Mouse (Mus musculus) hindbrain, embryonic 16.5 days (tissue): Measurements from ENCODE around the gene Etnk1. TPM values are rescaled to one million over a fixed set of nuclear protein-coding genes. Genes with fewer than 3 reads are reported as not detected.

Experiments used
- ATAC-seq: fragments of 200-750 bp; cut with Nextera tagmentation; 2 replicates; pipeline ENCODE4 v1.8.0; 2017; ENCODE audit warnings: moderate TSS enrichment, moderate library complexity
- H3K27ac ChIP-seq: fragments of 300-500 bp; sonication (generic); 2 replicates; pipeline ENCODE4 v1.5.1; 2014; ENCODE audit warnings: low read depth, mild to moderate bottlenecking, control low read depth, low read length, moderate library complexity
- H3K27me3 ChIP-seq: fragments of 300-500 bp; sonication (generic); replicated peaks from 2 replicates; pipeline ENCODE4 v1.6.1; 2014; ENCODE audit warnings: low read length; ENCODE audit not compliant: control insufficient read depth, insufficient read depth
- H3K36me3 ChIP-seq: fragments of 300-500 bp; sonication (generic); 2 replicates; pipeline ENCODE4 v1.6.1; 2014; ENCODE audit warnings: mild to moderate bottlenecking, low read length, moderate library complexity, mixed read lengths; ENCODE audit not compliant: control insufficient read depth, insufficient read depth
- H3K4me1 ChIP-seq: fragments of 300-500 bp; sonication (generic); 2 replicates; pipeline ENCODE4 v1.6.1; 2014; ENCODE audit warnings: low read depth, low read length; ENCODE audit not compliant: control insufficient read depth, insufficient read depth
- H3K4me2 ChIP-seq: fragments of 300-500 bp; sonication (generic); 2 replicates; pipeline ENCODE4 v1.6.1; 2014; ENCODE audit warnings: mild to moderate bottlenecking, low read length, control low read depth, moderate library complexity
- H3K4me3 ChIP-seq: fragments of 300-500 bp; sonication (generic); 2 replicates; pipeline ENCODE4 v1.5.1; 2014; ENCODE audit warnings: mild to moderate bottlenecking, low read length, control low read depth, moderate library complexity
- H3K9ac ChIP-seq: fragments of 300-500 bp; sonication (generic); 2 replicates; pipeline ENCODE4 v1.6.1; 2014; ENCODE audit warnings: low read depth, mild to moderate bottlenecking, control low read depth, low read length, moderate library complexity
- H3K9me3 ChIP-seq: fragments of 300-500 bp; sonication (generic); 2 replicates; pipeline ENCODE4 v1.6.1; 2014; ENCODE audit warnings: mild to moderate bottlenecking, low read length, moderate library complexity; ENCODE audit not compliant: control insufficient read depth
- WGBS: fragments of 180-500 bp; shearing (Covaris S2); extraction: QIAGEN DNeasy Blood & Tissue Kit; methylation state at CpG from one replicate; pipeline ENCODE4 v1.1.7; 2014; 5-methylcytosine and 5-hydroxymethylcytosine counted together
- polyA plus RNA-seq: library from polyadenylated mRNA; unstranded; fragments of >200 nt; fragmentation: Nextera tagmentation; extraction: Ambion mirVana; gene quantifications from 2 replicates; pipeline ENCODE4 v1.2.1, GENCODE M21; 2015

Etnk1 gene
- polyA plus RNA-seq, 1 experiment from 2014 or later: 40.5 TPM

DNA sequence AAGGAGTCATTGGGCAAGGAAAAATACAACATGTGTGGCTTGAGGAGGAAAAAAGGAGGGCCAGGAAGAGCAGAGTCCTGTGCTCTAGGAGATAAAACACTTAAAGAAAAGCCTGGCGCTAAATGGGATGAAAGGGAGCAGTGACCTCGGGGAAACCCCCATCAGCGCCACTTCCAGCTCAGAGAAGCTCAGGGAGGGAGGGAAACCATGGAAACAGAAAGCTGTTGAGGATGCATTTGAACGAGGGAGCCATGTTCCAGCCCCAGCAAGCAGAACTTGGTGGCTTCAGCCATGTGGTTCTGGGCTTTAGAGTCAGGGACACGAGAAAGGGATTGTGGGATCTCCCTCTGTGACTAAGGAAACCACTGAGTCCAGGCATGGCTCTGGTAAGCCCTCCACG lies 45.7 kb downstream of the Etnk1 start:
- Histone ChIP-seq H3K4me1 (no peaks in the 10 kb centered on the region), H3K36me3 (no peaks in the 10 kb centered on the region), H3K4me3 (no peak overlapping the region), H3K9ac (no peak overlapping the region), H3K27ac (no peak overlapping the region), H3K9me3 (peaks cover 3% of the 10 kb centered on the region; the same call in 1 of the 2 replicates), H3K27me3 (no peaks in the 10 kb centered on the region), H3K4me2 (no peak overlapping the region)
- 73% methylated on average over 6 of the region's 6 CpGs for WGBS
- no peak for ATAC-seq

DNA sequence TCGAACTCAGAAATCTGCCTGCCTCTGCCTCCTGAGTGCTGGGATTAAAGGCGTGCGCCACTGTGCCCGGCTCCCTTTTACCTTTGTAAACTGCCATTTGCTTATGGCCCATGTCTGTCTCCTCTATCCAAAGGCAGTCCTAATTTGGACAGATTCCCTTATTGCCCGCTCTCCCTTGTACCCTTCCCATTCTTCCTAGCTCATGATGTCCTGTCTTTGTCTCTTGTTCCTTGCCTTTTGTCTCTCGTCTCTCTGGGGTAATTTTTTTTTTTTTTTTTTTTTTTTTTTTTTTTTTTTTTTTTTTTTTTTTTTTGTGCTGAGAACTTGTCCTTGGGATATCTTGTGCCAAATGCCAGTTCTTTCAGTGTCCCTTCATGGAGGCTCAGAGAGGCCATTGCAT lies 46.4 kb downstream of the Etnk1 start:
- WGBS: 95% methylated on average over 6 of the region's 6 CpGs
- peaks cover 3% of the 10 kb centered on the region; the same call in 1 of the 2 replicates for H3K9me3 ChIP-seq

DNA sequence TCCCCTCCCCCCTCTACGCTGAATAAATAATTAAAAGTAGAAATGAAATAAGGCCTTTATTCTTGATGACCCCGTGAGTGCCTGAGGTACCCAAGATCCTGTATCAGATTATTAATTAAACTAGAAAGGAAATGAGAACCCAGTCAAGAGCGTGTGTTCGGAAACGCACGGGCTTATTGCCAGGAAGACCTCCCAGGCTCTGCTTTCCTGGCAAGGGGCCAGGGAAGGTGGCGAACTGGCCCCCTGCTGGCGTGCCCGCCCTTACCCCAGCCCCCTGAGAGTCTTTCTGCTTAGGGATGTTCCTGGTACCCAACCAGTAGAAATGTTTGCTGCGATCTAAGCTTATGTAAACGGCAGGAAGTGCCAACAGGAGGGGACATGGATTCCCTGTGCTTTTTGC lies 49.2 kb downstream of the Etnk1 start:
- Histone ChIP-seq H3K4me1 (no peaks in the 10 kb centered on the region), H3K4me2 (no peak overlapping the region), H3K4me3 (no peak overlapping the region), H3K27ac (no peak overlapping the region), H3K9me3 (peaks cover 3% of the 10 kb centered on the region; the same call in 1 of the 2 replicates), H3K36me3 (no peaks in the 10 kb centered on the region), H3K27me3 (no peaks in the 10 kb centered on the region), H3K9ac (no peak overlapping the region)
- 51% methylated on average over 11 of the region's 11 CpGs for WGBS
- ATAC-seq: no peak

More for the DNA sequence above, 46.4 kb downstream of the Etnk1 start:
- Histone ChIP-seq H3K36me3 (no peaks in the 10 kb centered on the region), H3K9ac (no peak overlapping the region), H3K27me3 (no peaks in the 10 kb centered on the region), H3K4me2 (no peak overlapping the region), H3K27ac (no peak overlapping the region), H3K4me3 (no peak overlapping the region), H3K4me1 (no peaks in the 10 kb centered on the region)
- no peak for ATAC-seq

DNA sequence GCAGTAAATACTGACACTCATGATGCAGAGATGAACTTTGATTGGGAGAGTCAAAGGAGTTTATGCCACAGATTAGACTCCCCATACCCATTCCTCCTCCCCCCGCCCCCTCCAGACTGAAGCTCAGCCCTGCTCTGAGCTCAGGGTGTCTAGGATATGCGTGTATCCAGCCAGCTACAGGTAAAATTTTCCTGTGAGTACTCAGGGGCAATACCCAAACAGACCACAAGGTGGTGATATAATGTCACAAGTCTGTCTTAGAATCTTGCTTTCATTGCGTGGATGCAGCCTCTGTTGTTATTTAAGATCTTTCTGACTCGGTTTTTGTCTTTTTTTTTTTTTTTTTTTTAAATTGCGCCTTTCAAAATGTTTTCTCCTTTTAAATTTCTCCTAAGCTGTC lies 52.3 kb downstream of the Etnk1 start:
- Histone ChIP-seq H3K4me2 (no peak overlapping the region), H3K4me1 (no peaks in the 10 kb centered on the region), H3K27me3 (no peaks in the 10 kb centered on the region), H3K27ac (no peak overlapping the region), H3K36me3 (no peaks in the 10 kb centered on the region), H3K4me3 (no peak overlapping the region), H3K9me3 (peaks cover 3% of the 10 kb centered on the region; the same call in 1 of the 2 replicates), H3K9ac (no peak overlapping the region)
- ATAC-seq: peak; percentile 65; the same call in 1 of the 2 replicates
- 4% methylated on average over 5 of the region's 5 CpGs for WGBS

DNA sequence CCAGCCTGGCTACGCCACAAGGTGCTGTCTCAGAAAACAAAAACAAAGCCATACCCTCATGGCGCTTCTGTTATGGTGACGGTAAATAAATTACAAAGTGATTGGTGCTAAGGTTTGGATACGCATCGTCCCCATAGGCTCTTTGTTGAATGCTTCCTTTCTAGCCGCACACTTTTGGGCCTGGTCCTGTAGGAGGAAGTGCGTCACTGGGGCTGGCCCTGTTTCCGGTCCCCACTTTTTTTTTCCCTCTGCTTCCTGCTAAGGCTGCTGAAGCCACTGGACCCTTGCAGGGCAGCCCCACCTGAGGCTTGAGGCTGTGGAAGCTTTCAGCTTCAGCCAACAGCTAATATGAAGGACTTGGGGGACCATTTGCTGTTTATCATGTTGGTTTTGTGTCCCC lies 54.2 kb downstream of the Etnk1 start:
- H3K4me1 ChIP-seq: no peaks in the 10 kb centered on the region
- no peak overlapping the region for H3K9ac ChIP-seq
- no peaks in the 10 kb centered on the region for H3K27me3 ChIP-seq
- no peak for ATAC-seq
- WGBS: 91% methylated on average over 8 of the region's 8 CpGs
- no peak overlapping the region for H3K4me2 ChIP-seq
- no peak overlapping the region for H3K4me3 ChIP-seq
- no peak overlapping the region for H3K27ac ChIP-seq
- no peaks in the 10 kb centered on the region for H3K36me3 ChIP-seq
- no peaks in the 10 kb centered on the region for H3K9me3 ChIP-seq

DNA sequence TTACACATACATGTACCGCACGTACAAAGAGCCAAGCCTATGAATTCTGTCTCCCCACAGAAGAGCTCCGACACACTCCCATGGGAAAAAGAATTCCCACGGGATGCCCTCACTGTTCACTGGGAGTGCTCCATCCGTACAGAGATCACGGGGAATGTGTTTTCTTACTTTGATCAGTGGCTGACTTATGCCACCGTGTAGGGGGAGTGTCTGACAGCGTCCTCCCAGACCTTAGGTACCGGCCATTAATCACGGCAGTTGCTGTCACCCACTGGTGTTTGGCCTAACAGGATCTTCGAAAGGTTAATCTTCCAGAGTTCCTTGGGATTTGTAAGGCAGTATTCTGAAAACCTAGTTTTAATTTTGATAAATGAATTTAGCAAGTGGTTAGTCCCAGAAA lies 57.0 kb downstream of the Etnk1 start:
- H3K27ac ChIP-seq: no peak overlapping the region
- no peaks in the 10 kb centered on the region for H3K27me3 ChIP-seq
- H3K4me1 ChIP-seq: no peaks in the 10 kb centered on the region
- H3K36me3 ChIP-seq: no peaks in the 10 kb centered on the region
- no peaks in the 10 kb centered on the region for H3K9me3 ChIP-seq
- WGBS: 69% methylated on average over 11 of the region's 11 CpGs
- no peak overlapping the region for H3K9ac ChIP-seq
- no peak overlapping the region for H3K4me3 ChIP-seq
- H3K4me2 ChIP-seq: no peak overlapping the region
- no peak for ATAC-seq

DNA sequence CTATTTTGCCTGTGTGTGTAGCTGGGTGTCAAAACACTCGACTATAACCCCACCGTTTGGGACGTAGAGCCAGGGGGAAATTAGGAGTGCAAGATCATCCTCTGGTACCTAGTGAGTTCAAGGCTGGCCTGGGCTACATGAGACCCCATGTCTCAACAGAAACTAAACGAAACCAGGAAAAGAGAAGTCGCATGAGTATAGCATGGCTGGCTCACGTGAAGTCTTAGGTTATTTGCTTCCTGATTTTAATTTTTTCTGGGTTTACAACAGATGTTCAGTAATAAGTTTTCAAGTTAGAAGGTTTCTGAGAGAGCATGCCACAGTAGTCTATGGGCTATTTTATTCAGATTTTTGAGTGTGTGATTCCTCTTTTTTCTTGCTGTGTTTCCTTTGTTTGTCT lies 57.9 kb downstream of the Etnk1 start:
- no peaks in the 10 kb centered on the region for H3K9me3 ChIP-seq
- no peaks in the 10 kb centered on the region for H3K36me3 ChIP-seq
- ATAC-seq: no peak
- no peaks in the 10 kb centered on the region for H3K4me1 ChIP-seq
- H3K4me3 ChIP-seq: no peak overlapping the region
- H3K4me2 ChIP-seq: no peak overlapping the region
- no peak overlapping the region for H3K9ac ChIP-seq
- 66% methylated on average over 6 of the region's 6 CpGs for WGBS
- no peak overlapping the region for H3K27ac ChIP-seq
- no peaks in the 10 kb centered on the region for H3K27me3 ChIP-seq

DNA sequence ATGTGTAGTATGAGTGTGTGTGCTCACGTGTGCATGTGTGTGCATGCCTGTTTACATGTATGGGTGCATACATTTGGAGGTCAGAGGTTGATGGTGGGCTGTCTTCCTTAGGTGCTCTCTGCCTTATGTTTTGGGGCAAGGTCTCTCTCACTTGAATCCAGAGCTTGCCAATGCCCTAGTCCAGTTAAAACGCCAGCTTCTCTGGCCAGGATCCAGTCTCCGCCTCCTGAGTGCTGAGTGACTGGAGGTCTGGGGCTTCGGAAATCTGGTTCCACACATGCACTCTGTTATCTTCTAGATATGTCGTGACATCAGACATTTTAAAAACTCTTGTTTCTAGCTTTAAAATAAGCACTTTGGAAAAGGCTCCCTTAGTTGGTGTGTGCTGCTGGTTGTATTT lies 61.7 kb downstream of the Etnk1 start:
- Histone ChIP-seq H3K9ac (no peak overlapping the region), H3K27ac (no peak overlapping the region), H3K4me1 (no peaks in the 10 kb centered on the region), H3K27me3 (no peaks in the 10 kb centered on the region), H3K36me3 (no peaks in the 10 kb centered on the region), H3K9me3 (no peaks in the 10 kb centered on the region), H3K4me3 (no peak overlapping the region), H3K4me2 (no peak overlapping the region)
- WGBS: 80% methylated on average over 5 of the region's 5 CpGs
- no peak for ATAC-seq

DNA sequence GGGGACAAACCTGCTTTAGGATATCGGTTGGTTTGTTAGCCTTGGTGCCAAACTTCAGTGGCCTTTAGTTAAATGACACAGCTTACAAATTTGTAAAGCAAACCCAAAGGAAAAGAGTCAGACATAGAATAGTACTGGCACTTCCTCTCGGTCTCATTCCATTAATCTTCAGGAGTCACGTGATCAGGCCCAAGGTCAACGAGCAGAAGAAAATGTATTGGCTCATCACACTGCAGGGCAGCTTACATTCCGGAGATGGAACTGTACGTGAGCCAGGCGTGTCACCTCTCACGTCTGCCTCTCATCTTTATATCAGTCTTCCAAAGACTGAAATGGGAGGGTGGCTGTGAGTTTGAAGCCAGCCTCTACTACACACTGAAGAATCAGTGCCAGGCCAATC lies 62.9 kb downstream of the Etnk1 start:
- 71% methylated on average over 8 of the region's 8 CpGs for WGBS
- Histone ChIP-seq H3K27ac (no peak overlapping the region), H3K4me2 (no peak overlapping the region)

DNA sequence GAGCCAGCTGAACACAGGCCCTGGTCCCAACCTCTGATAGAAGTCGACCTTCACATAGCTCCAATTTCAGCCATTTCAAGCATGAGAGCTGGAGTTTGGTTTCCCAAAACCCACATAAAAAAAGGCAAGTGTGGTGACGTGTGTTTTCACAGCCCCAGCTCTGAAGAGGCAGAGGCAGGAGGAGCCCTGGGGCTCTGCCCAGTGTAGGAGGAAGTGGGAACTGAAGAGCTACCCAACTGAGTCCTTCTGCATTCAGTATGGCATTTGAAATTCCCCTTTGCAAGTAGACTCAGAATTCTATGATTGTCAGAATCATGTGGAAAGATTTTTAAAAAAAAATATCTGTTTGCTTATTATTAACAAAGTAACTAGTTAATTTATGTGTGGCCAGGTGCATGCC lies 63.9 kb downstream of the Etnk1 start:
- H3K9ac ChIP-seq: no peak overlapping the region
- no peaks in the 10 kb centered on the region for H3K36me3 ChIP-seq
- no peak overlapping the region for H3K4me2 ChIP-seq
- WGBS: 82% methylated on average over 2 of the region's 2 CpGs
- H3K4me1 ChIP-seq: no peaks in the 10 kb centered on the region
- no peak overlapping the region for H3K27ac ChIP-seq
- H3K9me3 ChIP-seq: no peaks in the 10 kb centered on the region
- H3K27me3 ChIP-seq: no peaks in the 10 kb centered on the region
- H3K4me3 ChIP-seq: no peak overlapping the region
- no peak for ATAC-seq

More for the DNA sequence above, 62.9 kb downstream of the Etnk1 start:
- no peak for ATAC-seq
- no peak overlapping the region for H3K9ac ChIP-seq
- no peak overlapping the region for H3K4me3 ChIP-seq
- no peaks in the 10 kb centered on the region for H3K27me3 ChIP-seq
- H3K4me1 ChIP-seq: no peaks in the 10 kb centered on the region
- H3K36me3 ChIP-seq: no peaks in the 10 kb centered on the region
- no peaks in the 10 kb centered on the region for H3K9me3 ChIP-seq
